Mouse (Mus musculus) MEL (cell line): ENCODE data around the gene Gm37240.

ENCODE experiments used
- CHD1 ChIP-seq: IDR thresholded peaks from 2 replicates; pipeline ENCODE4 v1.6.1; 2012; ENCODE audit warnings: low read depth, mild to moderate bottlenecking, inconsistent platforms, low read length, improper control_type of control experiment
- CHD2 ChIP-seq: IDR thresholded peaks from 2 replicates; pipeline ENCODE4 v1.6.1; 2011; ENCODE audit warnings: low read length, improper control_type of control experiment
- CTCF ChIP-seq, 3 experiments: IDR thresholded peaks in 2 of 3; conservative IDR thresholded peaks in 1 of 3; 2 replicates each; pipeline ENCODE4 v1.5.1; 2011 to 2012; ENCODE audit warnings: low read length in 3 of 3, low read depth in 2 of 3, mild to moderate bottlenecking in 2 of 3, improper control_type of control experiment in 1 of 3, inconsistent platforms in 1 of 3, mixed read lengths in 1 of 3, moderate library complexity in 1 of 3; ENCODE audit not compliant: control insufficient read depth in 1 of 3, insufficient read depth in 1 of 3, poor library complexity in 1 of 3, severe bottlenecking in 1 of 3
- ELF1 ChIP-seq: IDR thresholded peaks from 2 replicates; pipeline ENCODE4 v1.6.1; 2014; ENCODE audit warnings: low read depth, mild to moderate bottlenecking, inconsistent platforms, low read length, improper control_type of control experiment, moderate library complexity
- EP300 ChIP-seq, 2 experiments: IDR thresholded peaks; 2 replicates each; pipeline ENCODE4 v1.6.1; 2011; ENCODE audit warnings: improper control_type of control experiment in 2 of 2, low read length in 2 of 2, low read depth in 1 of 2, mild to moderate bottlenecking in 1 of 2
- GATA1 ChIP-seq: IDR thresholded peaks from 2 replicates; pipeline ENCODE4 v1.6.1; 2011; ENCODE audit warnings: low read depth, low read length, improper control_type of control experiment
- HCFC1 ChIP-seq: IDR thresholded peaks from 2 replicates; pipeline ENCODE4 v1.6.1; 2012; ENCODE audit warnings: low read depth, mild to moderate bottlenecking, inconsistent platforms, low read length, improper control_type of control experiment, moderate library complexity
- MAZ ChIP-seq: IDR thresholded peaks from 2 replicates; pipeline ENCODE4 v1.6.1; 2012; ENCODE audit warnings: low read depth, mild to moderate bottlenecking, inconsistent platforms, low read length, improper control_type of control experiment
- MYB ChIP-seq: IDR thresholded peaks from 2 replicates; pipeline ENCODE4 v1.6.1; 2011; ENCODE audit warnings: mild to moderate bottlenecking, low read depth, low read length, improper control_type of control experiment
- POLR2A ChIP-seq, 2 experiments: IDR thresholded peaks; 2 replicates each; pipeline ENCODE4 v1.6.1; 2011 to 2012; ENCODE audit warnings: low read length in 2 of 2, mild to moderate bottlenecking in 2 of 2, control low read depth in 1 of 2, improper control_type of control experiment in 1 of 2, low read depth in 1 of 2, moderate library complexity in 1 of 2; ENCODE audit not compliant: control insufficient read depth in 1 of 2, insufficient read depth in 1 of 2, poor library complexity in 1 of 2
- TBP ChIP-seq: IDR thresholded peaks from 2 replicates; pipeline ENCODE4 v1.8.0; 2011; ENCODE audit warnings: low read depth, low read length, improper control_type of control experiment
- TCF12 ChIP-seq: IDR thresholded peaks from 2 replicates; pipeline ENCODE4 v1.6.1; 2014; ENCODE audit warnings: low read depth, mild to moderate bottlenecking, inconsistent platforms, low read length, improper control_type of control experiment, moderate library complexity

DNA sequence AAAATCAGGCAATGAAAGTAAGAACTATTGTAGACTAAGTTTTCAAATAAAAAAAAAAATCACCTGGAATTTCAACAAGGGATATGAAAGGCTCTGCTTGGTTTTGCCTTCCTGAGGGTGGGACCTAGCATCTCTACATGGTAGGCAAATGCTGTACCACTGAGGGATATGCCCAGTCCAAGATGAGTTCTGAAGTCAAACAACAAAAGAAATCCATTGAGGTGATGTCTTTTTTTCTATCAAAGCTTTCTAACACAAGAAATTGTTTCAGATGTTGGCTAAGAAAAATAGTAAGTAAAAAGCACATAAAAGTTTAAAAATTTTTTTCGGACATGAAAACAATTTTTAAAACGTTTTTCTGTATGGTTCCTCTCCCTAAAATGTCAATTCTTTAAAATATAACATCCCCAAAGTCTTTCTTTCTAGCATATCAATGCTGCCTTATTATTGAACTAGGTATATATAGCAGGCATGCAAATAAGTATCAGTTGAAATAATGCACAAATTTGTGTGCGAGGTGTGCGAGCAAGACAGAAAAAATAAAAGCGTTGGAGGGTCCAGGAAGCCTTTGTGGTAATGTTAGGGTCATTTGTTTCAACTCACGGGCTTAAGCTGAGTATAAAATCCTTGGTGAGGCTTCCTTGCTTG is 314.0 kb downstream of the Gm37240 start:
- TF ChIP-seq EP300 (IDR thresholded peaks at IDR 0.05; ENCODE audit: low read depth in 1 of 2, low read length in 2 of 2) (no peak), CTCF (IDR thresholded peaks at IDR 0.05 in 2 of 3, conservative IDR thresholded peaks at IDR 0.05 in 1 of 3; ENCODE audit: control insufficient read depth in 1 of 3, insufficient read depth in 1 of 3, low read depth in 2 of 3, low read length in 3 of 3, poor library complexity in 1 of 3, severe bottlenecking in 1 of 3) (no peak), TBP (no peak), TCF12 (no peak), GATA1 (no peak), ELF1 (no peak), CHD2 (no peak), MYB (no peak), HCFC1 (no peak), MAZ (no peak), POLR2A (IDR thresholded peaks at IDR 0.05; ENCODE audit: control insufficient read depth in 1 of 2, insufficient read depth in 1 of 2, low read depth in 1 of 2, low read length in 2 of 2, poor library complexity in 1 of 2) (no peak; a peak in 1 of 4 replicates), CHD1 (0 out of 2 replicates have a peak, but pooled peaks have one; percentile 84)
